Mouse (Mus musculus) left cerebral cortex, postnatal 14 days (tissue): Measurements from ENCODE around the gene Snrpd3. TPM values are rescaled to one million over a fixed set of nuclear protein-coding genes. Genes with fewer than 3 reads are reported as not detected.
"Not testable (repeated sequence)": the region's sequence is repeated elsewhere in the genome, so short reads cannot be mapped to it uniquely, and the experiment has no call there.

Experiments
- DNase-seq, 2 experiments: peaks; one replicate each; pipeline ENCODE4 v3.0.0; 2021 to 2022; ENCODE audit warnings: low spot score in 2 of 2, mixed read lengths in 1 of 2
- intact Hi-C: fragments of 180-260 bp; cut with DNase I; formaldehyde crosslinking; loops from one replicate; pipeline ENCODE4 v1.15.1; 2025
- total RNA-seq, 2 experiments: library from RNA; stranded (reverse); gene quantifications; 2 replicates each; pipeline ENCODE4 v1.2.3; 2021

Gene Snrpd3
- total RNA-seq, 2 experiments from 2014 or later = 78.1 to 84.3 TPM

GRCm38 (mm10) chr10:75495921-75496320 is 21.4 kb upstream of the Snrpd3 start:
- intact Hi-C loops = no loop called here
- no peak for DNase-seq

DNA sequence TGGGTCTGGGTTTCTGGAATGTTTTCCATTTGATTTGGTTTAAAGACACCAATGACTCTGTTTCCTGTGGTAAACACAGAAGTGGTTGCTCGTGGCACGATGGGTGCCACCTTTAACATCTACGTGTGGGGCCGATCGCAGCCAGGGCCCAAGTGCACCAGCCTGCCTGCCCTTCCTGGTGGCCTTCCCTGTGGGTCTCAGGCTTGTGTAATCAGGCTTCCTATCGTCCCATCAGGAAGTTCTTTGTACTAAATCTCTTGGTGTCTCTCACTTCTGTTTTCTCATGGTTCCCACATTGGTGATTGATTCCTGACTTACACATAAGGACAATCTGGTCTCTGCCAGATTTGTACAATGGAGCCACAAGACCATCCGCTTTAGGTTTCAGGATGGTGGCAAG is 18.1 kb upstream of the Snrpd3 start:
- not testable (repeated sequence) for DNase-seq

GRCm38 (mm10) chr10:75499791-75500190 is 17.6 kb upstream of the Snrpd3 start:
- no peak for DNase-seq
- intact Hi-C loops = no loop called here

More for the DNA sequence above, 18.1 kb upstream of the Snrpd3 start:
- intact Hi-C loops = not testable (repeated sequence)

DNA sequence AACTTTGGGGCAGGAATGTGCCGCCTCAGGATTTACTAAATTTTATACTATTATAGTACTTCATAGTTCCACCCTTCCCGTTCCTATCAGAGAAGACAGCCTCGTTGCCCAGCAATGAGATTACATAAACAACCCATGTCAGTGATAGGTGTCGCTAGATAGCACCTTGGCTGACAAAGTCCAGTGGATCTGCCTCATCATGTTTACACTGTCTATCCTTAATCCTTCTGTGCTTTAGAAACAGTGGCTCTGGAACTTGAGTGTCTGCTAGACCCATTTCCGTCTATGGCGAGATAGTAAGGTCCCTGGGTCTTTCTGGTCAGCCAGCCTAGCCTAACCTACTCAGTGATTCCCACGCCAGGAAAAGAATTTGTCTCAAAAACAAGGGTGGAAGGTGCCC is 17.0 kb upstream of the Snrpd3 start:
- intact Hi-C loops = no loop called here
- no peak for DNase-seq

- no peak for DNase-seq
- intact Hi-C loops = no loop called here
These were observed 15.7 kb upstream of the Snrpd3 start for GRCm38 (mm10) chr10:75501641-75502040.

- intact Hi-C loops = no loop called here
These were observed 13.7 kb upstream of the Snrpd3 start for GRCm38 (mm10) chr10:75503692-75504091.

GRCm38 (mm10) chr10:75504234-75505129 is 12.9 kb upstream of the Snrpd3 start:
- intact Hi-C loops = no loop called here

More at GRCm38 (mm10) chr10:75503692-75504091, 13.7 kb upstream of the Snrpd3 start:
- DNase-seq = no peak

GRCm38 (mm10) chr10:75505130-75505495 is 12.2 kb upstream of the Snrpd3 start:
- no peak for DNase-seq
- intact Hi-C loops = no loop called here

More at GRCm38 (mm10) chr10:75504234-75505129, 12.9 kb upstream of the Snrpd3 start:
- no peak for DNase-seq

DNA sequence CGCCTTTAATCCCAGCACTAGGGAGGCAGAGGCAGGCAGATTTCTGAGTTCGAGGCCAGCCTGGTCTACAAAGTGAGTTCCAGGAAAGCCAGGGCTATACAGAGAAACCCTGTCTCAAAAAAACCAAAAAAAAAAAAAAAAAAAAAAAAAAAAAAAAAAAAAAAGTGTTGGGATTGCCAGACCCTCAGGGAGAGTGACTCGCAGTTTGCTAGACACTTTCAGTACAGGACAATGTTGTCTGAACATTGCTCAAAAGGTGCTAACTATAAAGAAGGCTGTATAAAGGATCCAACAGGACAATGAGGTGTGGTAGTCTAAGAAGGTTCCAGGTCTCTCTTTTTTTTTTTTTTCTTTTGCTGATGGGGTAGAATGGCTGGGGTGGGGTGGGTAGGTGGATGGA is 11.4 kb upstream of the Snrpd3 start:
- DNase-seq, intact Hi-C loops: not testable (repeated sequence)

- intact Hi-C loops = no loop called here
- no peak for DNase-seq
These were observed 6.9 kb upstream of the Snrpd3 start for GRCm38 (mm10) chr10:75510446-75510845.

GRCm38 (mm10) chr10:75511060-75511459 is 6.3 kb upstream of the Snrpd3 start:
- DNase-seq = no peak
- intact Hi-C loops = no loop called here

GRCm38 (mm10) chr10:75511897-75512296 is 5.5 kb upstream of the Snrpd3 start:
- DNase-seq = no peak
- intact Hi-C loops = no loop called here

GRCm38 (mm10) chr10:75512796-75513195 is 4.6 kb upstream of the Snrpd3 start:
- intact Hi-C loops = no loop called here

GRCm38 (mm10) chr10:75513306-75514067 is 3.9 kb upstream of the Snrpd3 start:
- intact Hi-C loops = no loop called here

More at GRCm38 (mm10) chr10:75512796-75513195, 4.6 kb upstream of the Snrpd3 start:
- DNase-seq = no peak

DNA sequence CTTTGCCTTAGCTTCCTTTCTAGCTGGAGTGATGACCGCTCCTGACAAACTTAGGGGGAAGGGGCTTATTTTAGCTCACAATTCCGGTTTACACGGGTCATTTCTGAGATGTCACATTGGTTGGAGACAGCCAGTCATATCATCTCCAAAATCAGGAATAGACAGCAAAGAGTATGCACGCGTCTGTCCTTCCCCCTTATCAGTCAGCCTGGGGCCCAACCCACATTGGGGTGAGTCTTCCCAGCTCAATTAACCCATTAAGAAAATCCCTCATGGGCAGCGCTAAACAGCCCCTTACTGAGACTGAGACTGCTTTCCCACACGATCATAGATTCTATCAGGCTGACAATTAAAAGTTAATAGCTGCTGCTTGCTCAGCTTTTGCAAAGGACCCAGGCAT is 3.0 kb upstream of the Snrpd3 start:
- intact Hi-C loops = no loop called here
- DNase-seq = no peak

More at GRCm38 (mm10) chr10:75513306-75514067, 3.9 kb upstream of the Snrpd3 start:
- no peak for DNase-seq

DNA sequence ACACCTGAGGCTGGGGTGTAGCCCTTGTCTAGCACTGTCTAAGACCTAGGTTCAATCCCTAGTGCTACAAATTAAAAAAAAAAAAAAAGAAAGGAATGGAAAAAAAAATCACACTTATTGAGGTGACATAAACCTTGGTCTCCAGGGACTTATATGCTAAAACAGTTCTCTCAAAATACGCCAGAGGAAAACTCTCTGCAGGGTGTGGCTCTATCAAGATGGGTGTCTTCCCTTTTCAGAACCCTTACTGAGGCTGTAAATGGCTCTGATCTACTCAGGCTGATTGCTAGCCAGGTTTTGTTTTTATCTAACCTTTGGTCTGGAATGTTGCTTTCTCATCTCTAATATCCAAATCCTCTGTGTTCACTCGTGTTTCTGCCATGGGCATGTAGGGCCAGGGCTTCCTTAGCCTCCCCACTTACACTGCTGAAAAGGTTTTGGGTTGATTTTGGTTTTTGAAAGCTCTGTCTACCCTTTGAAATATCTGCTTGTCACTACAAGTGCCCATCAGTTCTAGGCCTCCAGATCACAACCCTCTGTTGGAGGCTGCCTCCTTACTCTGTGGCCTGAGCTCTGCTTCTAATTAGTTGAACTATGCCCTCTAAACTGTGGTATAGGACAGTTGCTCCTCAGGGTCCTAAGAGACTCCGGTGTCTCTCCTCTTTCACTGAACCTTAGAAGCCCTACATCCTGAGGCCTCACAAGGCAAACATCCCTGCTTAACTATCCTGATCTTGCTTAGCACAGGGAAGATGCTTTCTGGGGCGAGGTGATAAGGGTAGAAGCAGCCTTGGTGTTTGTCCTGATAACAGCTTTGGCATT is 1.9 kb upstream of the Snrpd3 start:
- intact Hi-C loops = no loop called here

DNA sequence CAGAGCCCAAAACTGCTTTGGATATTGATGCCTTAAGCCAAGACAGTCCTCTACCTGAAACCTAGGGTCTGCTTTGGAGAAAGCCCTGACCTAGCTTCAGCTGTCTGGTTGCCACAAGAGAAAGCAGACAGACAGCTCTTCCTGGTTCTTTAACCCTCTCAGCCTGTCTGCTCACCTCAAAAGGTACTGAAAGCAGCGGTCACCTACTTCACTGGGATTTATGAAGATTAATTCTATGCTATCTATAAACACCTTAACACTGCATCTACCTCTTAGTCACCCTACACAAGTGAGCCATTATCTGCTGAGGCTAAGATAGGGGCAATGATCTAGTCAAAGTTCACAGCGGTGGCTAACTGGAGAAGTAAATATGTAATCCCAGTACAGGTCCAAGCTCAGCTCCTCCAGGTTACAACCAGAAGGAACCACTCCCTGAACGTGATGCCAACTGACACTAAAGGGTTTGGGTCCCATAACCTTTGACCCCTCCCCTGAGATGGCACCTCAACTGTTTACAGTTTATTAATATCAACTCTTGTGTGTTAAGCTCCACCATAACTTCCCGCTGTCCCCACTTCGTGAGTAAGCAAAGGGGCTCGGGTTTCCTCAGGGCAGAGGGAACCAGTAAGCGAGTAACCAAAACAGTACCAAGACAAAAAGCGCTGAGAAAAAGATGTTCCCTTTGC is 1.2 kb upstream of the Snrpd3 start:
- intact Hi-C loops = no loop called here
- DNase-seq = no peak

More for the DNA sequence above, 1.9 kb upstream of the Snrpd3 start:
- DNase-seq = no peak

GRCm38 (mm10) chr10:75516724-75517072 is 653 bp upstream of the Snrpd3 start:
- no peak for DNase-seq
- intact Hi-C loops = no loop called here

- peak; percentile 98 for DNase-seq
- intact Hi-C loops = no loop called here
These were observed 400 bp downstream of the Snrpd3 start, which contains the start of gene Gucd1 for GRCm38 (mm10) chr10:75517758-75518143. Gucd1 (minus strand) TSS chr10:75517972.
